14 mouse cellular contexts compared by ENCODE assay signal in genomic region chr5:111855366-111855765, GRCm38 (mm10).
DNase-seq lines count a peak whose midpoint lies in the region.
"Had no signal": no experiment of that assay in that cellular context is flagged by ENCODE, and none has a peak within 500 bp of the region (broad histone marks: within the 10 kb centered on the region; RNA-seq: fewer than 3 reads in every experiment).

No protein-coding gene starts in this region.

- DNase-seq in 3T3-L1 (ENCODE audit: low read depth, low spot score) (peak; percentile 89), NIH3T3 (ENCODE audit: low read depth) (peak; percentile 69)
- no peak for DNase-seq in right cerebral cortex, postnatal 10 days (ENCODE audit: low spot score in 2 of 2)
- DNase-seq in cerebellum, adult 9-11 months, result no peak
- no peak for DNase-seq in lung, adult 18-20 months
- DNase-seq: adrenal gland, adult 2 months; adrenal gland, postnatal 10 days; adrenal gland, postnatal 25 days; cerebellum, adult 11-12 months; cerebellum, adult 2 months; cerebellum, adult 9-10 months; cerebellum, postnatal 14 days; cerebellum, postnatal 36 days; embryo, embryonic 11 days had no signal

Comparison
In these comparisons a context has a peak if more than half of its experiments do, and no peak if none do; other contexts are left out.
1. DNase-seq: peak in 3T3-L1 (single experiment) and NIH3T3 (single experiment); none in right cerebral cortex, postnatal 10 days (0 of 2), cerebellum, adult 9-11 months (single experiment) and lung, adult 18-20 months (0 of 2).